Mouse (Mus musculus) liver, embryonic 13.5 days (tissue): ENCODE measurements around the gene Dscaml1. TPM values are rescaled to one million over a fixed set of nuclear protein-coding genes. Genes with fewer than 3 reads are reported as not detected.

Experiments
- ATAC-seq: fragments of 200-750 bp; cut with Nextera tagmentation; 2 replicates; pipeline ENCODE4 v1.8.0; 2017; ENCODE audit warnings: low read depth, mild to moderate bottlenecking, moderate number of reproducible peaks, moderate library complexity
- DNase-seq: peaks from one replicate; pipeline ENCODE4 v3.0.0; 2022
- H3K27ac ChIP-seq: fragments of 300-500 bp; sonication (generic); 2 replicates; pipeline ENCODE4 v1.5.1; 2015; ENCODE audit warnings: moderate library complexity, mild to moderate bottlenecking, inconsistent platforms
- H3K27me3 ChIP-seq: fragments of 300-500 bp; sonication (generic); 2 replicates; pipeline ENCODE4 v1.6.1; 2015; ENCODE audit warnings: mild to moderate bottlenecking, inconsistent platforms
- H3K36me3 ChIP-seq: fragments of 300-500 bp; sonication (generic); 2 replicates; pipeline ENCODE4 v1.6.1; 2015; ENCODE audit warnings: mild to moderate bottlenecking, inconsistent platforms
- H3K4me1 ChIP-seq: fragments of 300-500 bp; sonication (generic); replicated peaks from 2 replicates; pipeline ENCODE4 v1.6.1; 2015; ENCODE audit warnings: inconsistent platforms
- H3K4me2 ChIP-seq: fragments of 300-500 bp; sonication (generic); 2 replicates; pipeline ENCODE4 v1.6.1; 2015; ENCODE audit warnings: inconsistent platforms, mild to moderate bottlenecking, moderate library complexity
- H3K4me3 ChIP-seq: fragments of 300-500 bp; sonication (generic); replicated peaks from 2 replicates; pipeline ENCODE4 v1.5.1; 2015; ENCODE audit warnings: mild to moderate bottlenecking, inconsistent platforms
- H3K9ac ChIP-seq: fragments of 300-500 bp; sonication (generic); 2 replicates; pipeline ENCODE4 v1.6.1; 2015; ENCODE audit warnings: mild to moderate bottlenecking, inconsistent platforms
- H3K9me3 ChIP-seq: fragments of 300-500 bp; sonication (generic); replicated peaks from 2 replicates; pipeline ENCODE4 v1.6.1; 2016; ENCODE audit warnings: inconsistent platforms
- WGBS: fragments of 180-500 bp; shearing (Covaris S2); methylation state at CpG from one replicate; pipeline ENCODE4 v1.1.7; 2015; ENCODE audit not compliant: insufficient replicate concordance; 5-methylcytosine and 5-hydroxymethylcytosine counted together
- polyA plus RNA-seq: library from polyadenylated mRNA; unstranded; fragments of >200 nt; fragmentation: Nextera tagmentation; extraction: Ambion mirVana; gene quantifications from 2 replicates; pipeline ENCODE4 v1.2.1, GENCODE M21; 2015

The Dscaml1 gene
- polyA plus RNA-seq, 1 experiment from 2014 or later, result not detected

GRCm38 (mm10) chr9:45586475-45586874, 160.0 kb downstream of the Dscaml1 start:
- no peak for ATAC-seq
- no peak for DNase-seq
- no peak overlapping the region for H3K9ac ChIP-seq
- 50% methylated on average over 9 of the region's 9 CpGs for WGBS
- no peak overlapping the region for H3K27ac ChIP-seq
- no peaks in the 10 kb centered on the region for H3K36me3 ChIP-seq
- no peaks in the 10 kb centered on the region for H3K9me3 ChIP-seq
- H3K4me2 ChIP-seq, result no peak overlapping the region
- no peaks in the 10 kb centered on the region for H3K4me1 ChIP-seq
- no peak overlapping the region for H3K4me3 ChIP-seq
- no peaks in the 10 kb centered on the region for H3K27me3 ChIP-seq

GRCm38 (mm10) chr9:45587704-45588103, 161.3 kb downstream of the Dscaml1 start:
- no peaks in the 10 kb centered on the region for H3K36me3 ChIP-seq
- no peak overlapping the region for H3K9ac ChIP-seq
- no peaks in the 10 kb centered on the region for H3K4me1 ChIP-seq
- no peak overlapping the region for H3K4me3 ChIP-seq
- 75% methylated on average over 7 of the region's 7 CpGs for WGBS
- no peaks in the 10 kb centered on the region for H3K9me3 ChIP-seq
- no peaks in the 10 kb centered on the region for H3K27me3 ChIP-seq
- no peak overlapping the region for H3K4me2 ChIP-seq
- DNase-seq (no peak), ATAC-seq (no peak)
- no peak overlapping the region for H3K27ac ChIP-seq

- no peaks in the 10 kb centered on the region for H3K27me3 ChIP-seq
- H3K9me3 ChIP-seq, result no peaks in the 10 kb centered on the region
- H3K36me3 ChIP-seq, result no peaks in the 10 kb centered on the region
- H3K4me3 ChIP-seq, result no peak overlapping the region
- H3K27ac ChIP-seq, result no peak overlapping the region
- no peaks in the 10 kb centered on the region for H3K4me1 ChIP-seq
- no peak overlapping the region for H3K9ac ChIP-seq
- DNase-seq, result no peak
- ATAC-seq, result no peak
- no peak overlapping the region for H3K4me2 ChIP-seq
- 59% methylated on average over 3 of the region's 3 CpGs for WGBS
Measured at GRCm38 (mm10) chr9:45589867-45590266, 163.4 kb downstream of the Dscaml1 start.

- H3K9me3 ChIP-seq, result no peaks in the 10 kb centered on the region
- DNase-seq, result no peak
Measured at GRCm38 (mm10) chr9:45591061-45591460, 164.6 kb downstream of the Dscaml1 start.

GRCm38 (mm10) chr9:45592374-45592773, 165.9 kb downstream of the Dscaml1 start:
- Histone ChIP-seq H3K4me2 (no peak overlapping the region), H3K4me3 (no peak overlapping the region), H3K9me3 (no peaks in the 10 kb centered on the region), H3K36me3 (no peaks in the 10 kb centered on the region), H3K9ac (no peak overlapping the region), H3K27ac (no peak overlapping the region), H3K27me3 (no peaks in the 10 kb centered on the region), H3K4me1 (no peaks in the 10 kb centered on the region)
- 50% methylated on average over 9 of the region's 9 CpGs for WGBS
- no peak for DNase-seq
- no peak for ATAC-seq

More at GRCm38 (mm10) chr9:45591061-45591460, 164.6 kb downstream of the Dscaml1 start:
- Histone ChIP-seq H3K4me3 (no peak overlapping the region), H3K4me2 (no peak overlapping the region), H3K9ac (no peak overlapping the region), H3K4me1 (no peaks in the 10 kb centered on the region), H3K36me3 (no peaks in the 10 kb centered on the region), H3K27ac (no peak overlapping the region), H3K27me3 (no peaks in the 10 kb centered on the region)
- ATAC-seq, result no peak
- 70% methylated on average over 2 of the region's 2 CpGs for WGBS

- ATAC-seq, result no peak
- 62% methylated on average over 5 of the region's 5 CpGs for WGBS
- no peak overlapping the region for H3K4me3 ChIP-seq
Measured at GRCm38 (mm10) chr9:45598117-45598516, 171.7 kb downstream of the Dscaml1 start.

GRCm38 (mm10) chr9:45599377-45599776, 172.9 kb downstream of the Dscaml1 start:
- H3K4me3 ChIP-seq, result no peak overlapping the region
- H3K4me2 ChIP-seq, result no peak overlapping the region
- no peak overlapping the region for H3K9ac ChIP-seq
- no peaks in the 10 kb centered on the region for H3K27me3 ChIP-seq
- ATAC-seq (no peak), DNase-seq (no peak)
- 44% methylated on average over 4 of the region's 4 CpGs for WGBS
- H3K4me1 ChIP-seq, result no peaks in the 10 kb centered on the region
- H3K36me3 ChIP-seq, result no peaks in the 10 kb centered on the region
- H3K9me3 ChIP-seq, result no peaks in the 10 kb centered on the region
- H3K27ac ChIP-seq, result no peak overlapping the region

More at GRCm38 (mm10) chr9:45598117-45598516, 171.7 kb downstream of the Dscaml1 start:
- Histone ChIP-seq H3K27me3 (no peaks in the 10 kb centered on the region), H3K36me3 (no peaks in the 10 kb centered on the region), H3K9ac (no peak overlapping the region), H3K27ac (no peak overlapping the region), H3K4me1 (no peaks in the 10 kb centered on the region), H3K4me2 (no peak overlapping the region), H3K9me3 (no peaks in the 10 kb centered on the region)
- DNase-seq, result no peak

- H3K4me2 ChIP-seq, result no peak overlapping the region
- H3K27me3 ChIP-seq, result no peaks in the 10 kb centered on the region
- no peaks in the 10 kb centered on the region for H3K9me3 ChIP-seq
- no peak overlapping the region for H3K9ac ChIP-seq
- H3K27ac ChIP-seq, result no peak overlapping the region
- no peaks in the 10 kb centered on the region for H3K36me3 ChIP-seq
- H3K4me3 ChIP-seq, result no peak overlapping the region
- H3K4me1 ChIP-seq, result no peaks in the 10 kb centered on the region
- no peak for DNase-seq
- ATAC-seq, result no peak
Measured at GRCm38 (mm10) chr9:45607337-45607736, 180.9 kb downstream of the Dscaml1 start.

- ATAC-seq (no peak), DNase-seq (no peak)
- Histone ChIP-seq H3K27ac (no peak overlapping the region), H3K27me3 (no peaks in the 10 kb centered on the region), H3K9ac (no peak overlapping the region), H3K36me3 (no peaks in the 10 kb centered on the region), H3K4me3 (no peak overlapping the region), H3K4me1 (no peaks in the 10 kb centered on the region), H3K9me3 (no peaks in the 10 kb centered on the region), H3K4me2 (no peak overlapping the region)
- 41% methylated on average over 13 of the region's 13 CpGs for WGBS
Measured at GRCm38 (mm10) chr9:45608097-45609031, 181.9 kb downstream of the Dscaml1 start.

- Histone ChIP-seq H3K4me1 (no peaks in the 10 kb centered on the region), H3K4me3 (no peak overlapping the region), H3K4me2 (no peak overlapping the region), H3K27ac (no peak overlapping the region), H3K36me3 (no peaks in the 10 kb centered on the region), H3K27me3 (no peaks in the 10 kb centered on the region), H3K9ac (no peak overlapping the region), H3K9me3 (no peaks in the 10 kb centered on the region)
- no peak for DNase-seq
- WGBS, result 65% methylated on average over 11 of the region's 11 CpGs
- no peak for ATAC-seq
Measured at GRCm38 (mm10) chr9:45610336-45611060, 184.1 kb downstream of the Dscaml1 start.

- H3K27me3 ChIP-seq, result no peaks in the 10 kb centered on the region
- H3K4me1 ChIP-seq, result no peaks in the 10 kb centered on the region
- no peaks in the 10 kb centered on the region for H3K36me3 ChIP-seq
- H3K9me3 ChIP-seq, result no peaks in the 10 kb centered on the region
- 41% methylated on average over 1 of the region's 1 CpGs for WGBS
- H3K9ac ChIP-seq, result no peak overlapping the region
- H3K27ac ChIP-seq, result no peak overlapping the region
- H3K4me2 ChIP-seq, result no peak overlapping the region
- no peak for ATAC-seq
- DNase-seq, result no peak
- H3K4me3 ChIP-seq, result no peak overlapping the region
Measured at GRCm38 (mm10) chr9:45614616-45615015, 188.2 kb downstream of the Dscaml1 start.
